Mouse (Mus musculus) adrenal gland, adult 18-20 months (tissue): ENCODE results near the gene Mlkl. TPM values are rescaled to one million over a fixed set of nuclear protein-coding genes. Genes with fewer than 3 reads are reported as not detected.
"Not testable (repeated sequence)": the region's sequence is repeated elsewhere in the genome, so short reads cannot be mapped to it uniquely, and the experiment has no call there.

ENCODE experiments used
- DNase-seq, 2 experiments: peaks; one replicate each; pipeline ENCODE4 v3.0.0; 2021 to 2022; ENCODE audit warnings: low spot score in 2 of 2
- total RNA-seq, 2 experiments: library from RNA; stranded (reverse); gene quantifications; 1 replicate in 1 of 2; 2 replicates in 1 of 2; pipeline ENCODE4 v1.2.3; 2021

Gene Mlkl
- total RNA-seq, 2 experiments from 2014 or later = 5.1 to 16.4 TPM

DNA sequence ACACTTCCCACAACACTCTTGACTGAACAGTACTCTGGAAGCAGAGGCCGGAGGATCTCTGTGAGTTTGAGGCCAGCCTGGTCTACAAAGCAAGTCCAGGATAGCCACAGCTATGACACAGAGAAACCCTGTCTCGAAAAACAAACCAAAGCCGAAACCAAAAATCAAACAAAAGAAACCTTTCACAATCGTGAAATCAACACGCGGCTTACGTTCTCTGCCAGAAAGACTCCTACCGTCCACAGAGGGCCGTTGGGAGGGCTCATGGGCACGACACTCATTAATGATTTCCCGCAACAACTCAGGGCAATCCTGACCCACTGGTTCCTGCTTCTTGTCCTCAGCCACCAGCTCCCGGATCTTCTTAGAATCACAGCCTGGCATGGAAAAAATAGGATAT is 23.2 kb downstream of the Mlkl start:
- DNase-seq = no peak

DNA sequence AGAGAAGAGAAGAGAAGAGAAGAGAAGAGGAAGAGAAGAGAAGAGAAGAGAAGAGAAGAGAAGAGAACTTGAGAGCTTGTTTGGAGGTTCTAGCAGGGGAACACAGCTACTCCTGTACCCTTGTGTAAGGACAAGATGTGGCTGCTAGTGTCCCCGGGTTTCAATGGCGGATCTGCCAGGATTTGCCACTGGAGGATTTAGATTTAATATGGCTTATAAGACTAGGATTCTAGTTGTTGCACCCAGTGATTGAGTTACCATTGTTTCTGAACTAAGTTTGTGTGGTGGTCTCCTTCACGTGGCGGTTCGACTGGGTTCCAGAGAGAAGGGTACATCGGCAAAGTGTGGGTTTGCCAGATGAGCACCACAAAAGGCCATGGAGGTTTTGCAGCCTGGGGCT is 24.0 kb downstream of the Mlkl start:
- not testable (repeated sequence) for DNase-seq

DNA sequence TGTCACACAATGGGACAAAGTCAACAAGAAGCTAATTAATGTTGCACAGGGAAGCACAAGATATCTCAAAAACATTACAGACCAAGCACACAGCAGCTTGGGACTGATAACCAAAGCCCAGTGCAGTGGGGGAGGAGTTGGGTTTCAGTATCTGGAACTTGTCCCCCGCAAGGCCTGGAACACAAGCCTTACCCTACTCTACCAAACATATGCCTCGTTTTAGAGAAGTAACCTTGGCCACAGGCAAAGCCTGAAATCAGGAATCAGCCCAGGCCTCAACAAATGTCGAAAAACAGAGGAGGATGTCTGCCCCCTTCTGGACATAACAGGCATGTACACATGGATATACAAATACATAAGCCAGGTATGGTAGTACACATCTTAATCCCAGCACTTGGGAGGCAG is 25.2 kb downstream of the Mlkl start:
- no peak for DNase-seq

DNA sequence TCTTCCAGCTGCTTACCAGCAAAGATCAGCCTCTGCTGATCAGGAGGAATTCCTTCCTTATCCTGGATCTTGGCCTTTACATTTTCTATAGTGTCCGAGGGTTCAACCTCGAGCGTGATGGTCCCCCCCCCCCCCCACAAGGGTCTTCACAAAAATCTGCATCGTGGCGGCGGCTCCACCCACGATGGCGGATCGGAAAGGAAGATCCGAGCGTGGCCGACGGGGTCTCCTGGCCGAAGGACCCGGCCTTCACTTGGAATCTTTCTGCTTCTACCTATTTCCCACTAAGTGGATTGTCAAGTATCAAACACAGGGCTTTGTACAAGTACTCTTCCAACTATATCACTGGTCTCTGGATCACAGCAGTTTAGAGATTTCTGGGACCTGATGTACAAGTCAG is 28.0 kb downstream of the Mlkl start:
- DNase-seq = not testable (repeated sequence)

DNA sequence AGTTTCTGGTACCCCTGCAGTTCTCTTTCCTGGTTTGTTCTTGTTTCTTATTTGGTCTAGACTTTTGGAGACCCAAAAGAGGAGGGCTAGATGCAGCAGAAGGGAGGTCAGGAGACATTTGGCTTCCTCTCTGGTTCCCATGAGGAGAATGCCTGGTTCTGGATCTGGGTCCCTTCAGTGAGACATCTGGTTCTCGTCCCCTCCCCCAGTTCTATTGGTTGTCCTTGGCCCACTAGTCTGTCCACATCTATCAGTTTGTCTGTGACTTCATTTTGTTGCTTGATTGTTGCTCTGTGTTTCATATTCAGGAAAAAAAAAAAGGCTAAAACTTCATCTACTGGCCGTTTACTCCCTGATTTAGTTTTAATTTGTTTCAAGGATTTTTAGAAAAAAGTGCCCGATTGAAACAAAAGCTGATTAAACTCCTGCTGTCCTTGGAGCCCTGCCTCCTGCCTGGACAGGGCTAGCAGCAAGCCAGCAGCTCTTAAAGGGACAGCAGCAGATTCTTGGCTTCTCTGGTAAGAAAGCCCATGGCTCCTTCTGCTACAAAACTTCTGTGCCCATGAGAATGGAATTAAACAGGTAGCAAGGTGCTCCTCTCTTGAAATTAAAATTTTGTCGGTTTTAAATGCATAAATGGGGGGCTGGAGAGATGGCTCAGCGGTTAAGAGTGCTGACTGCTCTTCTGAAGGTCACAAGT is 32.8 kb downstream of the Mlkl start:
- peak in 1 of 2 experiments; percentile 29 for DNase-seq

DNA sequence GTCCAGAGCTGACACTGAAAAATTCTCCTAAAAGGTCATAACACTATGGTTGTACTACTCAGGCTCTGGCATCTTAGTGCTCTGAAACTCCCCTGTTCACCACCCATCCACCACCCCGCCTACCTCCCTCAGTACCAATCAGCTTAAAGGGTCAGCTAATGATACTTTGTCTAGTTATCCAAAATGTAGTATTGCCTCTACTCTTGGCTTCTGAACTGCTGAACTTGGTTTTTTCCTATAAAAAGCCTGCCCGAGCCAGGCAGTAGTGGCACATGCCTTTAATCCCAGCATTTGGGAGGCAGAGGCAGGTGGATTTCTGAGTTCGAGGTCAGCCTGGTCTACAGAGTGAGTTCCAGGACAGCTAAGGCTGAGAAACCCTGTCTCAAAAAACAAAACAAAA is 33.6 kb downstream of the Mlkl start:
- no peak for DNase-seq

DNA sequence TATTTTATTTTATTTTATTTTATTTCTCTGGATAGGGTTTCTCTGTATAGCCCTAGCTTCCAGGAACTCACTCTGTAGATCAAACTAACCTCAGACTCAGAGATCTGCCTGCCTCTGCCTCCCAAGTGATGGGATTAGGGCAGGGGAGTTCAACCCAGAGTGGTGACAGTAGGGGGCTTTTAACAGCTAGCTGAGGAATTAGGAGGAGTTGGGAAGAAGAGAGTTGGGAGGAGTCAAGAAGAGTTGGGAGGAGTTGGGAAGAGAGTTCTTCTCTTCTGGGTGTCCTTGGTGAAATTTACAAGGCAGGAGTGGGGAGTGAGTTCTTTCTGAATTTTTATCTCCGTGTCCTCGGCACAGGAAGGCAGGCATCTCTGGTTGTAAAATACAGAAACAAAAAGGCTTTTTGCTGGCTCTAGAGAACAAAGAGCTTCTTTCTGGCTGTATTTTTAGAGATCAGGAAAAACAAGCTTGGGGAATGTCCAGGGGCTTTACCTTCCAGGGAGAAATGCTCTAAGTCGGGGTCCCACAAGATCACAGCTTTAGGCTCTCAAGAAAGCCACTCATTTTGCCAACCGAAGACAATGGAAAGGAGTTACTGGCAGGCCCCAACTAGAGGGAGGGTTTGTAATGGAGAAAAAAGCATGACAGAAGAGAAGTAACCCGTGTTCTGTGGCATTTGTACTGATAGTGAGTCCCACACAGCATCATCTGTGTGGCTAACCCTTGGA is 34.7 kb downstream of the Mlkl start:
- DNase-seq = not testable (repeated sequence)

DNA sequence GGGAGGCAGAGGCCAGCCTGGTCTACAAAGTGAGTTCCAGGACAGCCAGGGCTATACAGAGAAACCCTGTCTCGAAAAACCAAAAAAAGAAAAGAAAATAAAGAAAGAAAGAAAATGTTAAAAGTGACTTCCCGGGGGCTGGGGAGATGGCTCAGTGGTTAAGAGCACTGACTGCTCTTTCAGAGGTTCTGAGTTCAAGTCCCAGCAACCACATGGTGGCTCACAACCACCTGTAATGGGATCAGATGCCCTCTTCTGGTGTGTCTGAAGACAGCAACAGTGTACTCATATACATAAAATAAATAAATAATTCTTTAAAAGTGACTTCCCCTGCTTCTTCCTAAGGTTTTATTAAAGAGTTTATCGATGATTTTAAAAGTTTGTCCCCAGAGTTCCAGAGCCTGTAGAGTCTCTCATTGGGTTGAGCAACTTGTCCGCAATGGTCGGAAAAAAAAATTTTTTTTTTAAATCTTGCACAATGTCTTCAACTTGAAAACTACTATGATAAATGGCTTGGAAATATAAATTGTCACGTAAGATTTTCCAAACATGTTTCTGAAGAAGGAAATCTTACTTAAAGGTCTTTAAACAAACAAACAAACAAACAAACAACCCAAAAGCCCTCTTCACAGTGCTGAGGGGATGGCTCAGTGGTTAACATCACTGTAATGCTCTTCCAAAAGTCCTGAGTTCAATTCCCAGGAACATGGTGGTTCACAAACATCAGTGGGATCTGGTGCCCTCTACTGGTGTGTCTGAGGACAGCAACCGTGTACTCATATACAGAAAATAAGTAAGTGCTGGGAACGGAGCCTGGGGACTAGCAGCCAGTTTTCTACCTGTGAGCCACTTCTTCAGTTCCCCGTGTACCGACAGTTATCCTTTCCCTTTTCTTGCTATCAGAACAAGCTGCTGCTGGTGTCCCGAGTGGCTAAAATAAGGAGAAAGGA is 37.1 kb downstream of the Mlkl start:
- DNase-seq = peak; percentile 15 to 30

DNA sequence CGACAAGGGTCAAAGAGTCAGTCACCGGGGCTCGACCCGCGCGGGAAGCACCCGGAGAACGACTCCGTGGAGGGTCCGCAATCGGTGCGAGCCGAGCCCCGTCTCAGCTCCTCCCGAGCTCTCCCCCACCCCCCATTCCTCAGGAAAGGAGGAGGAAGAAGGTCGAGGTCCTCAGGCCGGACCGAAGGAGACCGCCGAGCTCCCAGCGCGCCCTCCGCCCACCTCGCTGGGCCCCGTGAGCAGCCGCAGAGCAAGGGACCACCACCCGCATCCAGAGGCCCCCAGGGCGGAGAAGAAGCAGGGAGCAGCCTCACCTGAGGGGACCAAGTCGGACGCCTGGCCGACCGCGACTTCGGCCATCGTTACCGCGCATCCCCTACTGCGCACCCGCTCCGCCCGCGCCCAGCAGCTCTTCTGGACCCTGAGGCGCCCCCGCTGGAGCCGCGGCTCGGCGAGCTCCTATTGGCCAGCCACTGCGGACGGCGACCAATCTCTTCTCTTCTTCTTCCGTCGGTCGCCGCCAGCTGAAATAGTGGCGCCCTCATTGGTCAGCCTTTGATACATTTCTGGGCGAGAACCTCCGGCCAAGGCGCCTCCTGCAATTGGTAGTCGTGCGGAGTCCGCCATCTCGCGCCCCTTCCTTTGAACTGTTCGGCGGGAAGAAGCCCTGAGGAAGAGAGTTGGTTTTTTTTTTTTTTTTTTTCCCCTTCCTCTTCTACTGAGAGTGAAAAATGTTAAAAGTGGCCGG is 38.0 kb downstream of the Mlkl start, which contains the start of gene Rfwd3:
TSS of gene Rfwd3 (minus strand) at position 402 of the 748 bp plus-strand sequence.
- DNase-seq = peak; percentile 89 to 92

DNA sequence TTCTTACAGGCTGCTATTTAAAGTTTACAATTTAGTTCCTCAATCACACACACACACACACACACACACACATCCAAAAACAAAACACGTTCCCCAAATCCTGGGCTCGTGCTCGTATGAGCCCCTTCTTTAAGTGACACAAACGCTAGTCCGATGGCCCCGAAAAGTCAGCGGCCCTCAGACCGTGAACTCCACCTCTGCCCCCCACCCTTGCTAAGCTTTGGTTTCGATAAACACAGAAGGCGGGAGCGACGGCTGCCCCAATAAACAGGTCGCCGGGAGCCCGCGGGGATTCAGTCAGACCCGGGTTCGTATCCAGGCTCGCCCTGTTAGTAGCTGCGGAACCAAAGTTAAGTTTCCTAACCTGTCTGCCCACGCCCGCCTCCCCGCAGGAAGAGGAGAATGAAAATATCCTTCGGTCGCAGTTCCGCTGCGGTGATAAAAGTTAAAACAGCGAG is 38.6 kb downstream of the Mlkl start:
- DNase-seq = peak; percentile 55 to 57

DNA sequence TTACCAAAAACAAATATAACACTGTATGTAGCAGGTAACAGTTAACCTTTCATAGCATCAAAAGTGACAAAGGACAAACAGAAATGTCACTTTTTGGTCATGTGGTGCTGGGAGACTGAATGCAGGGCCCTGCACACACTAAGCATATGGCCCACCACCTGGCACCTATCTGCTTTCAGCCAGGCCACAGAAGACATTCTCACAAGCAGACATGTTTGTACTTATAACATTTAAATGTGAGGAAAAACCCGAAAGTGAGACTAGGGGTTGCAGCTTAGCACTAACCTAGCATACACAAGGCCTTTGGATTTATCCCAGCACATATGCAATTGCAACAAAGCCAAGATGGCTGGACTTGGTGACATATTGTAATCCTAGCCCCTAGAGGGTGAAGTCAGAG is 40.0 kb downstream of the Mlkl start:
- DNase-seq = no peak

DNA sequence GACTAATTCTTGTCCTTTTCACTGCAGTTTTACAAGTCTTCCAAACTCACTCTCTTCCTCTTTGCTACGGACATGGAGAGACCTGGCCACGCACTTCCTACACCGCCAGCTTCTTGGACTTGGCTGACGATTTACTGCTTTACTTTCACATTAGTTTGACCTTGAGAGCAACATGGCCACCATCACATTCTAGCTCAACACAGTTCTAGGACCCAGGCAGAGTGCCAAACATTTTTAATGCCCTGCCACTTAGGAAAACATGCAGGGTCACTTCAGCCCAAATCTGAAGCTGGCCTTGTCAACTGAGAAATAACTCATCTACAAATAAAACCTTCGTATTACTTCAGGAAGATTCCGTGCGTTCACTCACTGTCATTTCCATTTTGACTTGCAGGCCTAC is 46.2 kb downstream of the Mlkl start:
- peak in 1 of 2 experiments; percentile 53 for DNase-seq

DNA sequence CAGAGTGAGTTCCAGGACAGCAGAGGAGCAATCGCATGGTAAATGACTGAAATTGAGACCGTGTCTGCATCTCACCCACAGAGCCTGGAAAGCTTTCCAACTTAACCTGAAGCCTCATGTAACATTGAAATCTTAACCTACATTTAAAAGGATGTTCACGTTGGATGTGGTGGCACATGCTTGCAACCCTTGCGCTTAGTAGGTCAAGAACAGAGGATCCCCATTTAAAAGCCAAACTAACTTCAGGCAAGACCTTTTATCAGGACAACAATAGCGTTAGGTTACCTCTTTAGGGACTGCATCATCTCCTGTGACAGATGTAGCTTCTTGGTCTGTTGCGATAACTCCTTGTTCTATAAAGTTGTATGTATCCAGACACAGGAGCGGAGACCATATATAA is 47.4 kb downstream of the Mlkl start:
- DNase-seq = no peak

DNA sequence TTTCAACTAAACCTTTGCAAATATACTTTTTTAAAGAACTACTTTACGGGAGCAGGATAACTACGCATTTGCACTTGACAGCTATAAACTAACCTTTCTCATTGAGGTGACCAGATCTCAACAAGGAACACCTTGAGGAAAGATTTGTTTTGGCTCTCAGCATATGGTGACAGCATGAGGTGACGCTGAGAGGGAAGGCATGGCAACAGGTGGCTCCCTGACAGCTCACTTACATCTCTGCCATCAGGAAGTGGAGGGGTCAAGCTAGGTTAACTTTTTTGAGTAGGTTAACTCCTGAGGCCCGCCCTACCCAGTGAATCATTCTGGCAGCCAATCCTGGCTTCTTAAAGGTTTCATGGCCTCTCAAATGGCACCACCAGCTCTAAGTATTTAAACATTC is 52.4 kb downstream of the Mlkl start:
- no peak for DNase-seq

DNA sequence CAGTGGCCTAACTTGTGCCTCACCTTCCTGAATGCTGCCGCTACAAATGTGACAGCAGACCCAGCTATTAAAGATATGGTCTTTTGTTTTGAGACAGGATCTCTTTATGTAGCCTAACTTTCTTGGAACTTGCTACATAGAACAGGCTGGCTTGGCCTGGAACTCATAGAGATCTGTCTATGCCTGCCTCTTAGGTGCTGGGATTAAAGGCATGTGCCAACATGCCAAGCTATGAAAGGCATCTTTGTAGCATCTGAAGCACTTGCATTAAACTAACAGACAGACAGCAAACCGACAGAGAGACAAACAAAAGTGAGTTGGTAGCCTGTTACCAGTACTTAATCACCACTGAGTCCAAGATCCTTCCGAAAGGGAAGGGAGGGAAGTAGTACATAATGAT is 55.9 kb downstream of the Mlkl start:
- DNase-seq = no peak

DNA sequence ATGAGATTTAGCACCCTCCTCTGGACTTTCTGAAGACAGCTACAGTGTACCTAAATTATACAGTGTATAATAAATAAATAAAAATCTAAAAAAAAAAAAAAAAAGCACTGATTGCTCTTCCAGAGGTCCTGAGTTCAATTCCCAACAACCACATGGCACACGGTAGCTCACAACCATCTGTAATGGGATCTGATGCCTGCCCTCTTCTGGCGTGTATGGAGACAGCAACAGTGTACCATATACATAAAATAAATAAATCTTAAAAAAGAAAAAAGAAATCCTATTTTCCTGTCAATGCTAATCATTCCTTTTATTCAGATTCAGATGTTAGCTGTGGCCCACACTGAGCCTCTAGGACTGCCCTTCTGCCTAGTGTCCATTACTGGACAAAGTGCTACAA is 69.7 kb downstream of the Mlkl start:
- no peak for DNase-seq

DNA sequence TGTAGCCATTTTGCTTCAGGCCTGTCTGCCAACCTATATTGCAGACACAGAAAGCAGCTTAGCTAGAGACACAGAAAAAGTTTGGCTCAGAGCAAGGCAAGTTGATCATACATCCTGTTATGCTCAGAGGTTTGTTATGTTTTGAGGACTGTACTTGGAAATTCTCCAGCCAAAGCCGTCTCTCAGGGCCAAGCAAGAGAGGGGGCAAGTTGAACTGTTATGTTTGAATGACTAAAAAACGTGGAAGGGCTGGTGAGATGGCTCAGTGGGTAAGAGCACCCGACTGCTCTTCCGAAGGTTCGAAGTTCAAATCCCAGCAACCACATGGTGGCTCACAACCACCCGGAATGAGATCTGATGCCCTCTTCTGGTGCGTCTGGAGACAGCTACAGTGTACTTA is 71.8 kb downstream of the Mlkl start:
- DNase-seq = not testable (repeated sequence)

DNA sequence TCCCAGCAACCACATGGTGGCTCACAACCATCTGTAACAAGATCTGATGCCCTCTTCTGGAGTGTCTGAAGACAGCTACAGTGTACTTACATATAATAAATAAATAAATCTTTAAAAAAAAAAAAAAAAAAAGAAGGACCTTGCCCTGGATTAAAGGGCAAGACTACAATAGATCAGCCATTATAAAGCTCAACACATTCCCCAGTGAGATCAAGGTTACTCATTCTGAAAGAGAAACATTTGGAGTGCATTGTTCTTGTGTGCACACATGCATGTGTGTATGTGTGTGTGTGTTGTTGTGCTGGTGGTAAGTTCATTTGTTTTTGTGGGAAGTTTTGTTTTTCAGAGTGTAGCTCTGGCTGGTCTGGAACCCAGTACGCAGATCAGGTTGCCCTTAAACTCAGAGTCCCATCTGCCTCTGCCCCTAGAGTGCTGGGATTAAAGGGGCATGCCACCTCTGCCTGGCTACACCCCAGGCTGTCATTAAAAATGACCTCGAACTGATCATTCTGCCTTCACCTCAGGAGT is 73.2 kb downstream of the Mlkl start:
- no peak for DNase-seq

DNA sequence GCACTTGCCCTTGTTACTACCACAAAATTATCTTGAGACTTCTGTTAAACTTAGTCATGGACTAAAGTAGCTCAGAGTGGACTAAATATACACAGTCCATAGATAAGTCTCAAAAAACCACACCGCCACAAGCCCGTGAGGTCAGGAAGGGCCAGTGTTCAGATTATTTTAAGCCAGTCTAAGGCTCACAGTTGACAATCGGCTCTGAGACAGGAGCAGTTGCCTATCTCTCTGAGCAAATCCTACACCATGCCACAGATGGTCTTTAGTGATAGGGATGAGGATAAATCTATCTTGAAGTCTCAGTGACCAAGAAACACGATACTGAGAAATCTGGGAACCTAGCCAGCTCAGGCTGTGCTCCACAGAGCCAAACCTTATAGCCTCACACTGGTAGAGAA is 76.0 kb downstream of the Mlkl start:
- no peak for DNase-seq
